Mouse (Mus musculus): ENCODE measurements around the gene Grik4.

Gene Grik4

DNA sequence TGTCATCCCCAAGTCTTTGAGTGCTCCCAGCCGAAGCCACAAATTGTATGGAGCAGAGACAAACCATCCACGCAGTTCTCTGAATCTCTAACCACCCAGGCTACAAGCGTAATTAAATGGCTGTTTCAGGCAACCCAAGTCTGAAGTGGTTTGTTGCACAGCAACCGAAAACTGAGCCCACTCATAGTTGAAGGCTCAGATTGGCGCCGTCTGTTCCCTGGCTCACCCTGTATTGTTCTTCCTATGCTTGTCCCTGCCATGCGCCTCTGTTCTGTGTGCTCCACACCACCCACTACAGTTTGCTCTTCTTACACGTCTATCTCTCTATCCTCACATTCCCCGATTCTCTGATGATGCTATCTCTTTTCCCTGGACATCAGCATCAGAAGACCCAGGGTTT lies 452.5 kb downstream of the Grik4 start:
- no peak for DNase-seq (ENCODE audit: low read depth, low spot score)

DNA sequence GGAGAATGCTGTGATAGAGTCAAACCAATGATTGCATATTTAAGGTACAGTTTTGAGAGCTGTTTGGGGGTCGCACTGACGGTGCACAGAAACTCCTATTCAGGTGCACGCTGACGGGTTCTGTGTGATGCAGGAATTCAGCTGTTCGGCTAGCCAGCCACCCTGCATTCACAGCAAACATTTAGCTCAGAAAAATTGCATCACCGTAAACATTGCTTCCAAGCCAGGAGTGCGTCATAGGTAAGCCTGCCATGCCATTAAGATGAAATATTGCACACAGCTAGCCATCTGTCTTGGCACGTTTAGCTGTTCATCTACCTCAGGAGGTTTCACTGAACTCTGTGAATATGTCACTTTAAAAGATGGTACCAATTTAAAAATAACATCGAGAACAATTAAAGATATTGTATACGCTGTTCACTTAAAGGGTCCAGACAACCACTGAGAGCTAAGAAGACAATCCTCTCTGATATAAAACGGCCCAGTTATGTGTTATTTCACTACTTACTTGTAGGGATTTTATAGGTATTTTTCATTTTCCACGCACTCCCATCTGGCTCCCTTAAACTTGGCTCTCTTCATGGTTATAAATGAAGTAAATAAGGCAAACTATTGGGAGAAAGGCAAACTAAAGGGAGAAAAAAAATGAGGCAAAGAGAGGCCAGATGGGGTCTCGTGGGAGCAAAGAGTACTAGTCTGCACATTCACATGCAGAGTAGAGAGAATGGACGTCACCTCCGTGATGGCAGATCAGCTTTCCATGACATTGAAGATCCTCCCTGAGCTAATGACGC lies 453.5 kb downstream of the Grik4 start:
- no peak for DNase-seq (ENCODE audit: low read depth, low spot score)

GRCm38 (mm10) chr9:42488071-42488470 lies 456.2 kb downstream of the Grik4 start:
- no peak for DNase-seq (ENCODE audit: low read depth, low spot score)

- no peak for DNase-seq (ENCODE audit: low read depth, low spot score)
Observed at GRCm38 (mm10) chr9:42486913-42487312, 457.4 kb downstream of the Grik4 start.

- no peak for DNase-seq (ENCODE audit: low read depth, low spot score)
Observed at GRCm38 (mm10) chr9:42484667-42485066, 459.6 kb downstream of the Grik4 start.

GRCm38 (mm10) chr9:42482944-42483343 lies 461.3 kb downstream of the Grik4 start:
- no peak for DNase-seq (ENCODE audit: low read depth, low spot score)

DNA sequence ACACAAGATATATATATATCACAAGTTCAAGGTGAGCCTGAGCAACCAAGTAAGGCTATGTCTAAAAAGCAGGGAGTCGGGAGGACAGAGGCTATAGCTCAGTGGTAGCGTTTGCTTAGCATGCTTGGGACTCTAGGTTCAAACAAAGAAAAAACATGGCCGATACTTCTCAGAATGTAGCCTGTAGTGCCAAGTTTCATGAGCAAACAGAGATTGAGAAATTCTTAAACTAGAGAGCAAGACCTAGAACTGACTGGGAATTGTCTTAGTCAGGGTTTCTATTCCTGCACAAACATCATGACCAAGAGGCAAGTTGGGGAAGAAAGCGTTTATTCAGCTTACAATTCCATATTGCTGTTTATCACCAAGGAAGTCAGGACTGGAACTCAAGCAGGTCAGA lies 468.1 kb downstream of the Grik4 start:
- DNase-seq (ENCODE audit: low read depth, low spot score) = no peak

GRCm38 (mm10) chr9:42474244-42474643 lies 470.0 kb downstream of the Grik4 start:
- DNase-seq (ENCODE audit: low read depth, low spot score) = no peak

DNA sequence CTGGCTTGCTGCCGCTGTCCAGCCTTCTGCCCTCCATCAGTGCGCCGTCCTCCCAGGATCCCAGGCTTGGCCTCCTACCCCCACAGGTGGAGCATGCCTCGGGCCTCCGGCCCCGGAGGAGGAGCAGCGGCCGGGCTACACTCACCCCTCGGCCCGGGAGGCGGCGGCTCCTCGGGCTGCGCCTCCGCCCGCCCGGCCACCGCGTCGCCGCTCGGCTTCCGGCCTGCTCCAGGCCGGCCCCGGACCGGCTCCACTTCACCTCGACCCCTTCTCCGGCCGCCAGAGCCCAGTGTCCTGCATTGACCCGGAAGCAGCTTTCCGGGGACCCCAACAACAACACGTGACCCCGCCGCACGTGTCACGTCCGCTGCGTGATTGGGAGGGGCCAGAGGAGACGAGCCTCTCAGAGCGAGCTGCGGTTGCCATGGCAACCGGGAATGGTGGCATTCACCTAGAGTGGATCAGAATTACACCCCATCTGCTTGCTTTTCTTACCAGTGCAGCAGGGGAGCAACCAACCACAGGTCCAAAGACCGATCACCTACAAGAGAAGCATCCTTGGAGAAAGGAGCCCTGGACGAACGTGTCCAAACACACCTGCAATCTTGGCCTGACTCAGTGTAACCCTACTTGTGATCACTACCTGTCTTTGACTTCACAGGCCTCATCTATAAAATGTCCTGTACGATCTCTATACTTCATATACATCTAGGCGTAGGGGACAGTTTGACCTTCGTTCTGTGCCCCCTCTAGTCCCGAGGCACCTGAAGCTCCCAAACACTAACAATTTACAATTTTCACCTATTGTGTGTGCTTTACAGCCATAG lies 472.2 kb downstream of the Grik4 start:
- peak; percentile 97 for DNase-seq (ENCODE audit: low read depth, low spot score)

GRCm38 (mm10) chr9:42471214-42471613 lies 473.1 kb downstream of the Grik4 start:
- no peak for DNase-seq (ENCODE audit: low read depth, low spot score)

GRCm38 (mm10) chr9:42469323-42469722 lies 475.0 kb downstream of the Grik4 start:
- DNase-seq (ENCODE audit: low read depth, low spot score) = no peak

GRCm38 (mm10) chr9:42468360-42468759 lies 475.9 kb downstream of the Grik4 start:
- no peak for DNase-seq (ENCODE audit: low read depth, low spot score)

All from mesoderm, embryonic 11.5 days (tissue).